Mouse (Mus musculus) forebrain, embryonic 11.5 days (tissue): ENCODE measurements around the gene 4931406P16Rik. TPM values are rescaled to one million over a fixed set of nuclear protein-coding genes. Genes with fewer than 3 reads are reported as not detected.

ENCODE experiments used
- ATAC-seq: fragments of 200-750 bp; cut with Nextera tagmentation; replicated peaks from 2 replicates; pipeline ENCODE4 v1.8.0; 2017; ENCODE audit warnings: moderate TSS enrichment; ENCODE audit not compliant: low FRiP score
- DNase-seq: peaks from one replicate; pipeline ENCODE4 v3.0.0-alpha.2; 2017; ENCODE audit warnings: low spot score
- H3K27ac ChIP-seq: fragments of 300-500 bp; sonication (generic); 2 replicates; pipeline ENCODE4 v1.5.1; 2014; ENCODE audit warnings: low read depth, low read length
- H3K27me3 ChIP-seq: fragments of 300-500 bp; sonication (generic); 2 replicates; pipeline ENCODE4 v1.6.1; 2014; ENCODE audit warnings: mild to moderate bottlenecking, low read length, mixed read lengths; ENCODE audit not compliant: control insufficient read depth, insufficient read depth
- H3K36me3 ChIP-seq: fragments of 300-500 bp; sonication (generic); 2 replicates; pipeline ENCODE4 v1.6.1; 2014; ENCODE audit warnings: mild to moderate bottlenecking, low read length, moderate library complexity, mixed read lengths; ENCODE audit not compliant: control insufficient read depth, insufficient read depth
- H3K4me1 ChIP-seq: fragments of 300-500 bp; sonication (generic); replicated peaks from 2 replicates; pipeline ENCODE4 v1.6.1; 2014; ENCODE audit warnings: low read length, mixed read lengths; ENCODE audit not compliant: control insufficient read depth, insufficient read depth
- H3K4me2 ChIP-seq: fragments of 300-500 bp; sonication (generic); 2 replicates; pipeline ENCODE4 v1.6.1; 2014; ENCODE audit warnings: low read depth, mild to moderate bottlenecking, low read length, moderate library complexity, mixed read lengths; ENCODE audit not compliant: severe bottlenecking
- H3K4me3 ChIP-seq: fragments of 300-500 bp; sonication (generic); 2 replicates; pipeline ENCODE4 v1.5.1; 2014; ENCODE audit warnings: low read depth, low read length
- H3K9ac ChIP-seq: fragments of 300-500 bp; sonication (generic); 2 replicates; pipeline ENCODE4 v1.6.1; 2014; ENCODE audit warnings: low read length
- H3K9me3 ChIP-seq: fragments of 300-500 bp; sonication (generic); 2 replicates; pipeline ENCODE4 v1.6.1; 2016; ENCODE audit warnings: low read length, mixed read lengths; ENCODE audit not compliant: control insufficient read depth
- WGBS: fragments of 180-500 bp; shearing (Covaris S2); extraction: QIAGEN DNeasy Blood & Tissue Kit; methylation state at CpG from one replicate; pipeline ENCODE4 v1.1.7; 2014; 5-methylcytosine and 5-hydroxymethylcytosine counted together
- polyA plus RNA-seq: library from polyadenylated mRNA; unstranded; fragments of >200 nt; fragmentation: Nextera tagmentation; extraction: Ambion mirVana; gene quantifications from 2 replicates; pipeline ENCODE4 v1.2.1, GENCODE M21; 2014

The 4931406P16Rik gene
- polyA plus RNA-seq, 1 experiment from 2014 or later = 32.7 TPM

- Histone ChIP-seq H3K4me1 (no peaks in the 10 kb centered on the region), H3K4me3 (no peak overlapping the region), H3K4me2 (no peak overlapping the region), H3K9me3 (no peaks in the 10 kb centered on the region), H3K27me3 (no peaks in the 10 kb centered on the region), H3K36me3 (no peaks in the 10 kb centered on the region; the same call in 1 of the 2 replicates), H3K9ac (no peak overlapping the region), H3K27ac (no peak overlapping the region)
- DNase-seq (no peak), ATAC-seq (no peak)
- 94% methylated on average over 1 of the region's 1 CpGs for WGBS
These were observed 10.7 kb downstream of the 4931406P16Rik start for GRCm38 (mm10) chr7:34302651-34303050.

- no peaks in the 10 kb centered on the region for H3K9me3 ChIP-seq
- no peaks in the 10 kb centered on the region; the same call in 1 of the 2 replicates for H3K36me3 ChIP-seq
- no peak for ATAC-seq
- H3K27ac ChIP-seq = no peak overlapping the region
- H3K4me3 ChIP-seq = no peak overlapping the region
- no peak overlapping the region for H3K9ac ChIP-seq
- WGBS = 89% methylated on average over 3 of the region's 3 CpGs
- no peak for DNase-seq
- H3K27me3 ChIP-seq = no peaks in the 10 kb centered on the region
- no peaks in the 10 kb centered on the region for H3K4me1 ChIP-seq
- no peak overlapping the region for H3K4me2 ChIP-seq
These were observed 11.4 kb downstream of the 4931406P16Rik start for GRCm38 (mm10) chr7:34301952-34302351.

- no peak overlapping the region for H3K27ac ChIP-seq
- no peak overlapping the region for H3K4me2 ChIP-seq
- DNase-seq (no peak), ATAC-seq (no peak)
- no peak overlapping the region for H3K9ac ChIP-seq
- no peaks in the 10 kb centered on the region for H3K27me3 ChIP-seq
- WGBS = 89% methylated on average over 2 of the region's 2 CpGs
- no peaks in the 10 kb centered on the region for H3K4me1 ChIP-seq
- no peak overlapping the region for H3K4me3 ChIP-seq
- H3K9me3 ChIP-seq = no peaks in the 10 kb centered on the region
- H3K36me3 ChIP-seq = no peaks in the 10 kb centered on the region; the same call in 1 of the 2 replicates
These were observed 14.5 kb downstream of the 4931406P16Rik start for GRCm38 (mm10) chr7:34298818-34299217.

GRCm38 (mm10) chr7:34296124-34296523 lies 17.2 kb downstream of the 4931406P16Rik start:
- H3K9me3 ChIP-seq = no peaks in the 10 kb centered on the region
- H3K9ac ChIP-seq = no peak overlapping the region
- H3K4me2 ChIP-seq = no peak overlapping the region
- DNase-seq = no peak
- H3K4me1 ChIP-seq = no peaks in the 10 kb centered on the region
- no peak overlapping the region for H3K4me3 ChIP-seq
- no peak overlapping the region for H3K27ac ChIP-seq
- H3K27me3 ChIP-seq = no peaks in the 10 kb centered on the region
- H3K36me3 ChIP-seq = no peaks in the 10 kb centered on the region
- WGBS = 90% methylated on average over 3 of the region's 3 CpGs
- ATAC-seq = no peak

- Histone ChIP-seq H3K36me3 (no peaks in the 10 kb centered on the region), H3K4me2 (no peak overlapping the region), H3K9ac (no peak overlapping the region), H3K4me3 (no peak overlapping the region), H3K27ac (no peak overlapping the region), H3K4me1 (no peaks in the 10 kb centered on the region), H3K27me3 (no peaks in the 10 kb centered on the region), H3K9me3 (no peaks in the 10 kb centered on the region)
- ATAC-seq (no peak), DNase-seq (no peak)
- 94% methylated on average over 2 of the region's 2 CpGs for WGBS
These were observed 20.7 kb downstream of the 4931406P16Rik start for GRCm38 (mm10) chr7:34292633-34293032.

GRCm38 (mm10) chr7:34291265-34291664 lies 22.1 kb downstream of the 4931406P16Rik start:
- H3K36me3 ChIP-seq = no peaks in the 10 kb centered on the region
- H3K9ac ChIP-seq = no peak overlapping the region
- H3K27ac ChIP-seq = no peak overlapping the region
- no peak overlapping the region for H3K4me2 ChIP-seq
- no peaks in the 10 kb centered on the region for H3K27me3 ChIP-seq
- no peaks in the 10 kb centered on the region for H3K4me1 ChIP-seq
- no peak for DNase-seq
- no peak overlapping the region for H3K4me3 ChIP-seq
- WGBS = 73% methylated on average over 1 of the region's 1 CpGs
- no peak for ATAC-seq
- no peaks in the 10 kb centered on the region for H3K9me3 ChIP-seq

- ATAC-seq (no peak), DNase-seq (no peak)
- no peak overlapping the region for H3K4me2 ChIP-seq
- H3K4me3 ChIP-seq = no peak overlapping the region
- no peaks in the 10 kb centered on the region for H3K4me1 ChIP-seq
- H3K36me3 ChIP-seq = no peaks in the 10 kb centered on the region
- H3K9me3 ChIP-seq = no peaks in the 10 kb centered on the region
- H3K9ac ChIP-seq = no peak overlapping the region
- H3K27me3 ChIP-seq = no peaks in the 10 kb centered on the region
- no peak overlapping the region for H3K27ac ChIP-seq
These were observed 22.8 kb downstream of the 4931406P16Rik start for GRCm38 (mm10) chr7:34290450-34291151.

- DNase-seq = no peak
- Histone ChIP-seq H3K27me3 (no peaks in the 10 kb centered on the region), H3K4me3 (no peak overlapping the region), H3K4me1 (no peaks in the 10 kb centered on the region), H3K27ac (no peak overlapping the region), H3K9me3 (no peaks in the 10 kb centered on the region), H3K4me2 (no peak overlapping the region), H3K36me3 (no peaks in the 10 kb centered on the region), H3K9ac (no peak overlapping the region)
- no peak for ATAC-seq
- 93% methylated on average over 2 of the region's 2 CpGs for WGBS
These were observed 35.7 kb downstream of the 4931406P16Rik start for GRCm38 (mm10) chr7:34277656-34278055.

GRCm38 (mm10) chr7:34276066-34276465 lies 37.3 kb downstream of the 4931406P16Rik start:
- no peak for ATAC-seq
- DNase-seq = no peak
- H3K27ac ChIP-seq = no peak overlapping the region
- no peak overlapping the region for H3K9ac ChIP-seq
- H3K4me1 ChIP-seq = no peaks in the 10 kb centered on the region
- no peaks in the 10 kb centered on the region for H3K9me3 ChIP-seq
- 84% methylated on average over 3 of the region's 3 CpGs for WGBS
- no peak overlapping the region for H3K4me2 ChIP-seq
- H3K36me3 ChIP-seq = no peaks in the 10 kb centered on the region
- H3K4me3 ChIP-seq = no peak overlapping the region
- H3K27me3 ChIP-seq = no peaks in the 10 kb centered on the region
